Mouse (Mus musculus): ENCODE results near the gene Mfng. TPM values are rescaled to one million over a fixed set of nuclear protein-coding genes. Genes with fewer than 3 reads are reported as not detected.
A peak's percentile ranks its signal among the peaks of the same experiment; 100 is the strongest.

Mfng gene
- polyA plus RNA-seq, 1 experiment from 2014 or later, result 7.2 TPM

DNA sequence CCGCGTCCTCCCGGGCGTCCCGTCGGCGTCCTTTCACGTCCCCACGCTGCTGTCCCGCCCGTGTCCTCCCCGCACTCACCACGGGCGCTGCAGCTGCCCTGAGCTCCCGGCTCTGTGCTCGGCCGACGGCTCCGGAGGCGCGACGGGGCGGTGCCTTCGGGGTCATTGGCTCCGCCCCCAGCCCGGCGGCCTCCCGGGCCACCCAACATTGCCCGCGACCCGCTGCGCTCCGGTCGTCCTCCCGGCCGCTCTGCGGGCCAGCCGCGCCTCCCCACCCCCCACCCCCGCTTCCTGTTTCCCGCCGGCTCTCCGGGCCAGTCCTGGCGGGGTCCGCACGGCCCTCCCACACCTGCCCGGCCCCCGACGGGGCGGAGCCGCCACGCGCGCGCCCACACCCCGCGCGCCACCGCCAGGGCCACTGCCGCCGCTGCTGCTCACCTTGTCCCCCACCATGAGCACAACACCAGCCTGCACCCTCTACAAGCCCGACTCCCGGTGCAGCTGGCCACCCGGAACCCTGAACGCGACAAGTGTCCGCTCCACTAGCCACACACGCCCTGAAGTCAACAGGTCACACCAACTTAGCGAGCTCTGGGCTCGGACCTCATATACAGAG lies 29.6 kb upstream of the Mfng start, which contains the start of gene Card10:
TSS of gene Card10 (minus strand) at position 267 of the 616 bp plus-strand sequence.
- Histone ChIP-seq H3K9me3 (ENCODE audit: control insufficient read depth, low read length) (no peaks in the 10 kb centered on the region), H3K4me3 (ENCODE audit: low read depth, low read length) (peak within 1 kb of the TSS; percentile 67), H3K4me2 (replicated peaks; ENCODE audit: low read depth) (peak within 1 kb of the TSS; percentile 94), H3K27me3 (ENCODE audit: control insufficient read depth, insufficient read depth, low read length) (no peaks in the 10 kb centered on the region), H3K9ac (ENCODE audit: low read length) (peak within 1 kb of the TSS; percentile 71), H3K4me1 (replicated peaks; ENCODE audit: control insufficient read depth, insufficient read depth) (peaks cover 3% of the 10 kb centered on the region; the same call in 1 of the 2 replicates), H3K36me3 (ENCODE audit: control insufficient read depth, insufficient read depth, low read length) (0 out of 2 replicates have a peak, but pooled peaks cover 2% of the 10 kb centered on the region), H3K27ac (replicated peaks) (peak within 1 kb of the TSS; percentile 83)
- TF ChIP-seq CTCF (IDR thresholded peaks at IDR 0.05; ENCODE audit: low read depth), result 0 out of 2 replicates have a peak, but pooled peaks have one; percentile 1
- TF ChIP-seq EP300 (optimal IDR thresholded peaks at IDR 0.05), result no peak
- ATAC-seq (ENCODE audit: low FRiP score, low TSS enrichment) (peak; percentile 69), DNase-seq (ENCODE audit: low spot score) (peak; percentile 78)
- WGBS, result 3% methylated on average over 67 of the region's 70 CpGs

DNA sequence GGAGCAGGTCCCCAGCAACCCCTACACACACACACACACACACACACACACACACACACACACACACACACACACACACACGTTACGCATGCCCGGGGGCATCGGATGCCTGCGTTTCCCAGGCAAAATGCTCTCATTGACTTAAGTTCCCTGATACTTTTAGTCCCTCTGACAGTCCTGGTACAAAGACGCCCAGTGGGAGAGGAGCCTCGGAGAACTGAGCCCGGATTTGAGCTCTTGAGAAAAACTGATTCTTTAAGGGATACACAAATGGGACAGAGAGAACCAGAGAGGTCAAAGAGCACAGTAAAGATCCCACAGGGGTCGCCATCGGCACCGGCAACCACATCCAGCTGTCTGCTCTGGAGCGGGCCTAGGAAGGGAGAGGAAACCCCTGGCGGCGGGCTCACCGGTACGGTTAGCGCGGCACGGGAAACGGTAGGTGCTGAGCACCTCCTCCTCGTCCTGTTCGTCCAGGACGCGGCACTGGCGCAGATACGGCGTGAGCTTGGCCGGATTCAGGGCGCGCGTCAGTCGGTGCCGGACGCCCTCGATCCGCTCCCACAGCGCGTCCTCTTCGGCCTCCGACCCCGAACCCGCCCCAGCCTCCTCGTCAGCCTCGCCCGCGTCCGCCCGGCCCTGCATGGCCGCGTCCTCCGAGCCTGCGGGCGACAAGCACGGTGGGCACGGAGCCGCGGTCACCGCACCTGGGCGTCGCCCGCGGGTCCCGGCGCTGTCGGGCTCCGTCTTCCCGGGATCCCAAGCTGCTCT lies 28.9 kb upstream of the Mfng start:
- ATAC-seq (ENCODE audit: low FRiP score, low TSS enrichment) (peak; percentile 24), DNase-seq (ENCODE audit: low spot score) (peak; percentile 54)
- Histone ChIP-seq H3K36me3 (ENCODE audit: control insufficient read depth, insufficient read depth, low read length) (0 out of 2 replicates have a peak, but pooled peaks cover 2% of the 10 kb centered on the region), H3K27ac (replicated peaks) (peak overlapping the region; percentile 83), H3K4me1 (replicated peaks; ENCODE audit: control insufficient read depth, insufficient read depth) (peaks cover 3% of the 10 kb centered on the region; the same call in 1 of the 2 replicates), H3K4me2 (replicated peaks; ENCODE audit: low read depth) (peak overlapping the region; percentile 94), H3K9me3 (ENCODE audit: control insufficient read depth, low read length) (no peaks in the 10 kb centered on the region), H3K4me3 (ENCODE audit: low read depth, low read length) (peak overlapping the region; percentile 67), H3K27me3 (ENCODE audit: control insufficient read depth, insufficient read depth, low read length) (no peaks in the 10 kb centered on the region), H3K9ac (ENCODE audit: low read length) (peak overlapping the region; percentile 71)
- WGBS, result 4% methylated on average over 61 of the region's 67 CpGs
- TF ChIP-seq CTCF (IDR thresholded peaks at IDR 0.05; ENCODE audit: low read depth), result peak; percentile 32; the same call in 1 of the 2 replicates
- TF ChIP-seq EP300 (optimal IDR thresholded peaks at IDR 0.05), result no peak

DNA sequence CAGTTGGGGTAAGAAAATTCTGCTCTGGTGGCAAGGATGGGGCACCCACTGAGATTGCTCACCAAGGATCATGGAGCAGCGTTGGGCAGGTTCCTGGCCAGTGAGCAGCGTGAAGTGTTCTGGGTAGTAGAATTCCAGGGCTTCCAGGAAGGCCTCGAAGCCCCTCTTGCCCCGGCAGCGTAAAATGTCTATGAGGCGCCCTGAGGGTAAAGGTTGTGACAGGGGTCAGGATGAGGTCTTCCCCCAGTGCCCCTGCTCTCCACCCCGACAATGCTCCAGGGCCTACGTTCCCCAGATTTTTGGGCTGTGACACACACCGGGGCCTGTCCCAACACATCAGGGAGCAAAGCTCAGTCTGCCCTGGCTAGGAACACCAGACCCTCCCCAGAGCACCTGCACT lies 28.3 kb upstream of the Mfng start:
- Histone ChIP-seq H3K4me1 (replicated peaks; ENCODE audit: control insufficient read depth, insufficient read depth) (peaks cover 3% of the 10 kb centered on the region; the same call in 1 of the 2 replicates), H3K36me3 (ENCODE audit: control insufficient read depth, insufficient read depth, low read length) (0 out of 2 replicates have a peak, but pooled peaks cover 2% of the 10 kb centered on the region), H3K27ac (replicated peaks) (no peak overlapping the region), H3K9me3 (ENCODE audit: control insufficient read depth, low read length) (no peaks in the 10 kb centered on the region), H3K27me3 (ENCODE audit: control insufficient read depth, insufficient read depth, low read length) (no peaks in the 10 kb centered on the region), H3K9ac (ENCODE audit: low read length) (0 out of 2 replicates have a peak overlapping the region, but pooled peaks have one; percentile 71), H3K4me3 (ENCODE audit: low read depth, low read length) (peak overlapping the region; percentile 67), H3K4me2 (replicated peaks; ENCODE audit: low read depth) (peak overlapping the region; percentile 94)
- TF ChIP-seq CTCF (IDR thresholded peaks at IDR 0.05; ENCODE audit: low read depth) (no peak), EP300 (optimal IDR thresholded peaks at IDR 0.05) (no peak)
- ATAC-seq (ENCODE audit: low FRiP score, low TSS enrichment) (no peak), DNase-seq (ENCODE audit: low spot score) (no peak)
- 66% methylated on average over 9 of the region's 9 CpGs for WGBS

DNA sequence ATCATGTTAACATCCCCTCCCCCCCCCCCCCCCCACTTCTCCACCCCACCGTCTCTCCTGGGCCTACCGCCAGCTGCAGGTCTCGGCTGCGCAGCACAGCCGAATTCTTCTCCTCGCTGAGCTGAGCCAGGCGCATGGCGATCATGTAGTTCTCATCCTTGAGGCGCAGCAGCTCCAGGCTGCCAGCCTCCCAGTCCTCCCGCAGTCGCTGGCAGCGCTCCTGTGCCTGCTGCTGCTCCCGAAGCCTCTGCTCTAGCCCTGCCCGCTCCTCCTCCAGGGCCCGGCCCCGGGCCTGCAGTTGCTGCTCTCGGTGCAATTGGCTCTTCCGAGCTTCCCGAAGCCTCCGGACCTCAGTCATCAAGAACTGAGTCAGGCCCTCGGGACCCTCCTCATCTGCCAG lies 25.8 kb upstream of the Mfng start:
- no peaks in the 10 kb centered on the region for H3K9me3 ChIP-seq (ENCODE audit: control insufficient read depth, low read length)
- H3K9ac ChIP-seq (ENCODE audit: low read length), result no peak overlapping the region
- H3K4me1 ChIP-seq (replicated peaks; ENCODE audit: control insufficient read depth, insufficient read depth), result peaks cover 3% of the 10 kb centered on the region; the same call in 1 of the 2 replicates
- ATAC-seq (ENCODE audit: low FRiP score, low TSS enrichment) (no peak), DNase-seq (ENCODE audit: low spot score) (no peak)
- 58% methylated on average over 18 of the region's 21 CpGs for WGBS
- no peaks in the 10 kb centered on the region for H3K27me3 ChIP-seq (ENCODE audit: control insufficient read depth, insufficient read depth, low read length)
- no peak overlapping the region for H3K4me3 ChIP-seq (ENCODE audit: low read depth, low read length)
- TF ChIP-seq CTCF (IDR thresholded peaks at IDR 0.05; ENCODE audit: low read depth), result no peak
- TF ChIP-seq EP300 (optimal IDR thresholded peaks at IDR 0.05), result no peak
- H3K36me3 ChIP-seq (ENCODE audit: control insufficient read depth, insufficient read depth, low read length), result 0 out of 2 replicates have a peak, but pooled peaks cover 2% of the 10 kb centered on the region
- H3K4me2 ChIP-seq (replicated peaks; ENCODE audit: low read depth), result no peak overlapping the region
- H3K27ac ChIP-seq (replicated peaks), result no peak overlapping the region

DNA sequence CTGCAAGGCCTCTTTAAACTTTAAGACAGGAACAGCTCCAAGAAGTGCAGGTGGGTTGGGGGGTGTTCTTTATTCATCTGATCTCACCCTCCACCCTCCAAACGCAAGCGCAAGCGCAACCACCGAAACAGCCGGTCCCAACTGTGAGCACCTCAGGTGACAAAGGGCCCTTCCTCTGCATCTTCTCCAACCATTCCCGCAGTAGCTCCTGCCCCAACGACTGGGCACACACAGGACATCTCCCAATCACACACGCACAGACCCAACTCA lies 23.7 kb upstream of the Mfng start:
- H3K36me3 ChIP-seq (ENCODE audit: control insufficient read depth, insufficient read depth, low read length), result 0 out of 2 replicates have a peak, but pooled peaks cover 2% of the 10 kb centered on the region
- no peak for TF ChIP-seq CTCF (IDR thresholded peaks at IDR 0.05; ENCODE audit: low read depth)
- no peak for TF ChIP-seq EP300 (optimal IDR thresholded peaks at IDR 0.05)
- no peaks in the 10 kb centered on the region for H3K4me1 ChIP-seq (replicated peaks; ENCODE audit: control insufficient read depth, insufficient read depth)
- H3K4me3 ChIP-seq (ENCODE audit: low read depth, low read length), result no peak overlapping the region
- H3K27ac ChIP-seq (replicated peaks), result no peak overlapping the region
- no peak for ATAC-seq (ENCODE audit: low FRiP score, low TSS enrichment)
- DNase-seq (ENCODE audit: low spot score), result no peak
- H3K4me2 ChIP-seq (replicated peaks; ENCODE audit: low read depth), result no peak overlapping the region
- H3K27me3 ChIP-seq (ENCODE audit: control insufficient read depth, insufficient read depth, low read length), result no peaks in the 10 kb centered on the region
- H3K9me3 ChIP-seq (ENCODE audit: control insufficient read depth, low read length), result no peaks in the 10 kb centered on the region
- 79% methylated on average over 8 of the region's 8 CpGs for WGBS
- no peak overlapping the region for H3K9ac ChIP-seq (ENCODE audit: low read length)
